Mouse (Mus musculus): Measurements from ENCODE around the gene Itih3. TPM values are rescaled to one million over a fixed set of nuclear protein-coding genes. Genes with fewer than 3 reads are reported as not detected.

The Itih3 gene
- total RNA-seq, 2 experiments from 2014 or later: not detected

DNA sequence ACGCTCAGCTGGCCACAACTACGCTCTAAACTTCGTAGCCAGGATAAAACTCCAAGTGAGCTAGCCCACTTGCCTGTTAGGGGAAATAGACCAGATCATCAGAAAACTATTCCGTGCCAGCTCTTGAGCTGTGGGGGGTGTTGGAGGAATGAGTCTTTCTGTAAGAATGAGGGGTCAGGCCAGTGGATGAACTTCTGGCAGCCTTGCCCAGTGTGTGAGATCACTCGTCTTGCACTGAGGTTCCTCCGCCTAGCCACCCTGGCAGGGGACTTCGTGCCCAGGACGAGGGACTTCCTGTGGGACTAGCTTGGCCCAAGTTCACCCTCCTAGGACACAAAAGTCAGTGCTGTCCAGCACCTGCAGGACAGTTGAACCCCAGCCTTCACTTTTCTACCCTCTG, 19.3 kb downstream of the Itih3 start:
- no peak for ATAC-seq (replicated peaks; ENCODE audit: poor library complexity, severe bottlenecking)

DNA sequence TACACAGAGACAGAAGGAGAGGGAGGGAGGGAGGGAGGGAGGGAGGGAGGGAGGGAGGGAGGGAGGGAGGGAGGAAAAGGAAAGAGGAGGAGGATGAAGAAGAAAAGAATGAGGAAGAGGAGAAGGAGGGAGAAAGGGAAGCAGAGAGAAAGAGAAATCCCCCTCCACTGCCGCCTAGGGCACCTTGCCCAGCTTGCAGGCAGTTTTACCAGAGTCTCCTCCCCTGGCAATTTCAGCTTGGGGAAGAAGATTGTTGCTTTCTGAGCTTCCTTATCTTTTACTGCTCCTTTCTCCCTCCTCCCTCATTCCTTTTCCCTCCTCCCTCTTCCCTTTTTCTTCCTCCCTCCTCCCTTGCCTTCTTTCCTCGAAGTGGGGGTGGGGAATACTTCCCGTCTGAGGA, 20.5 kb downstream of the Itih3 start:
- no peak for ATAC-seq (replicated peaks; ENCODE audit: poor library complexity, severe bottlenecking)

DNA sequence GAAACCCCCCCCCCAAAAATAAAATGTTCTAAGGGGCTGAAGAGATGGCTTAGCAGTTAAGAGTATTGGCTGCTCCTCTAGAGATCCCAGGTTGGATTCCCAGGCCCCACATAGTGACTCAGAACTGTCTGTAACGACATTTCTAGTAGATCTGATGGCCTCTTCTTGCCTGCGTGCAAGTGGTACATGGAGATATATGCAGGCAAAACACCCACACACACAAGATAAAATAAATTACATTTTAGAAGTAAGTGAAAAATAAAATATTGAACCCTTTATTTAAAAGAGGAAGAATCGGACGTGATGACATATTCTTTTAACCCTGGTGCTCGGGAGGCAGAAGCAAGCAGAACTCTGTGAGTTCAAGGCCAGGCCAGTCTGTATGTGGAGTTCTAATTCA, 20.9 kb downstream of the Itih3 start:
- no peak for ATAC-seq (replicated peaks; ENCODE audit: poor library complexity, severe bottlenecking)

DNA sequence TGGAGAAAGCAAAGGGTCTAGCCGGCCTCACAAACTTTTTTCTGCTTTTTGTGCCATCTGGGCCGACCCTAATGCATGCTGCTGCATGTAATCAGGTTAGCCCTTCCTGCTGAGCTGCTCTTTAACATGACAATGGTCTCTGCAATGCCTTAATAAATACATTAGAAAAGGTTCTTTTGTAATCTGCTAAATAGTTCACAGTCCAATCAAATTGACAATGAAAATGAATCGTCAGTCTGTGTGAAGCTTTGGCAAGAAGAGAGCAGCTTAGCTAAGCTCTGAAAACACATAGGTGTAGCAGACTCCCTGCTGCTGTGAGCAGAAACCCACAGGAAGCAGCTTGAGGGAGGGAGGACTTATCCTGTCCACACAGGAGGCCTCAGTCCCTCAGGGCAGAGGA, 23.6 kb downstream of the Itih3 start:
- ATAC-seq (replicated peaks; ENCODE audit: poor library complexity, severe bottlenecking): no peak

DNA sequence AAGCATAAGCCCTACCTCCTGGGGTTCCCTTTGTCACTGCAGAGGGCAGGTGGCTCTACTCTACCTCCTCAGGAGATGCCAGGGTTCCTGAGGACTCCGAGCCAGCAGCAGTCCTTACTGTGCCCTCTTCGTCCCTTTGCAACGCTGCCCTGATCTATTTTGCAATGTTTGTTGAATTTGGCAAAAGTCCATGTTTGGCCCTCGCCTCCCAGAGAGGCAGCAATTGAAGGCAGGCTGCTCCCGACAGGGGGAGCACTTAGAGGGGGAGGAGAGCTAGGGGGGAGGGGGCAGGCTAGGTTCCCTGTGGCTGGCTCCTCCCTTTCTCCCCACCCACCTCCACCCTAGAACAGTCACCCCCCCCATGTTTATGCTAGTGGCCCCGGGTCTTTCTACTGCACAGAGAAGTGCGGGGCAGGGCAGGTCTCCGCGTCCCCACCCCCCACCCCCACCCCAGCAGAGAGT, 35.3 kb downstream of the Itih3 start:
- peak; percentile 72 for ATAC-seq (replicated peaks; ENCODE audit: poor library complexity, severe bottlenecking)

DNA sequence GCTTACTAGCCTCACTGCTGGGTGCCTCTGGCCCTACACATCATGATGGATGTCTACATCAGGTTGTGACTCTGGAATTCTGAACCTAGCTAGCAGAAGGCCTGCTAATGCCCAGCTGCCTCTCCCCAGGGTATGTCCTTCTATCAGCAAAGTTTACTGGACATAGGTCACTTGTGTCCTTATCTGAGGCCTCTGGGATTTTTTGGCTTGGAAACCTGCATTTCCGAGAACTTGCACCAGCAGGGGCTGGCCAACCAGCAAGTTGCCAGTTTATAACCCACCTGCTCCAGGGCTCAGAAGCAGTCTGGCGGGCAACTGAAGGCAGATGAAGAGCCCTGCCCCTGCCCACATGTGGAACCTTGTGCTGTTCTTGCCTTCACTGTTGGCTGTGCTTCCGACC, 37.4 kb downstream of the Itih3 start, which contains the start of gene Itih4:
Gene Itih4, plus strand, starts transcription at position 273 of the 400 bp plus-strand sequence.
- ATAC-seq (replicated peaks; ENCODE audit: poor library complexity, severe bottlenecking): no peak

DNA sequence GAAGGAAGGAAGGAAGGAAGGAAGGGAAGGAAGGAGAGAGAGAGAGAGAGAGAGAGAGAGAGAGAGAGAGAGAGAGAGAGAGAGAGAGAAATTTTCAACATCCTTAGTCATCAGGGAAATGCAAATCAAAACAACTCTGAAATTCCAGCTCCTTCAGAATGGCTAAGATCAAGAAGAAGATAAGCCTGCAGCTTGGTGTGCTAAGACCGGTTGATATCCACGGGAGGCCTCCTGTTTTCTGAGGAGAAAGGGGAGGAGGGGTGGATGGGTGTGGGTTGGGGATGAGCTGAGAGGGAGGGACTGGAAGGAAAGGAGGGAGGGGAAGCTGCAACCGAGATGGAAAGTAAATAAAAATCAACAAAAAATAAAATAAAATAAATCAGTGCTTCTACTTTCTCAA, 38.3 kb downstream of the Itih3 start:
- ATAC-seq (replicated peaks; ENCODE audit: poor library complexity, severe bottlenecking): no peak

DNA sequence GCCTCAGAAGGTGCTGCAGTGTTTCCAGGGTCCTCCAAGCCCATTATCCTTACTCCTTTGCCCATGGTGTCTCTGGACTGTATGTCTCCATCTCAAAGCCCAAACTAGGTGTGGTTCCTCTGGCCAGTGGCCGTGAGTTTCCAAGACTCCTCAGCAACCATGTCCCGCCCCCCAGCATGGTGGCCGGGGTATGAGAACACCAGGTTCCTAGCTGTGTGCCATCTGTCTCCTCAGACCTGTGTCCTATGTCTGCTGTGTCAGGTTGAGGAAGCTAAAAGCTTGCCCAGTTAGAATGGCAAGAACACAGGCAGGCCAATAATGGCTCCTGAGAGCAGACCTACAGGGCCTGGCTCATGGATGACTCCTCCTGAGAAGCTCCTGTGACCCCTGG, 41.8 kb downstream of the Itih3 start:
- no peak for ATAC-seq (replicated peaks; ENCODE audit: poor library complexity, severe bottlenecking)

DNA sequence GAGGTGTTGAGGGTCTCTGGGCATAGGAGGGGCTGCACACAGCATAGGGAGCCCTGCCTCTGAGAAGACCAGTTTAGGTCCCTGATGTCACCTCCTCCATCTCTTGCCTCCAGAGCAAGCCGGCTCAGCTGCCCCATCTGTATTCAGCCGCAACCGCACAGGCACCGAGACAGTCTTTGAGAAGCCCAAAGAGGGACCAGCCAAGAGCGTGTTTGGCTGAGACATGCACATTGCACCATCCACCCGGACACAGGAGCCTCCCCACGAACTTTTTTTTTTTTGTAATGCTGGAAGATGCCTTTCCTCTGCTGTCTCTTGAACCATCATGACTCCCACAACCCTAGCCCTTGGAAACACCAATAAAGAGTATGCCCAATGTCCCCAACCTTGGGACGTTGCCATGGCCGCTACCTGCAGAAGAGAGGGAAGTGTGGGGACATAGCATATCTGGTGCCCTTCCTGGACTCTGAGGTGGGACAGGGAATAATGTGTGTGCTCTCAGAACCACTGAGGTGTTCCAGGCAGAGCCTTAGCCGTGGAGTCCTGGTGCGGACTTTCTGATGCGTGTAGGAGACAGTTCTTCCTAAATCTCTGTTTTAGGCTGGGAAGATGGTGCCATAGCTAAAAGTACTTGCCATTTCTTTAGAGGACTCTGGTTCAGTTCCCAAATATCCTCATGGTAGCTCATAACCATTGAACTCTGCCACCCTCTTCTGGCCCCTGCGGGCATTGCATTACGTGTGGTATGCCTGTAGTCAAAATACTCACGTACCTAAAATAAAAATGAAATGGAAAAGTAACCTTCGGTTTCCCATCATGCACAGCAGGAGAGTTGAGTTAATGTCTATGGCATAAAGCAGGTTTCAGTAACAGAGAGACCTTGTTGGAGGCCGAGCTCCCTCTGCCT, 42.5 kb downstream of the Itih3 start:
- ATAC-seq (replicated peaks; ENCODE audit: poor library complexity, severe bottlenecking): peak; percentile 51; the same call in 1 of the 2 replicates

DNA sequence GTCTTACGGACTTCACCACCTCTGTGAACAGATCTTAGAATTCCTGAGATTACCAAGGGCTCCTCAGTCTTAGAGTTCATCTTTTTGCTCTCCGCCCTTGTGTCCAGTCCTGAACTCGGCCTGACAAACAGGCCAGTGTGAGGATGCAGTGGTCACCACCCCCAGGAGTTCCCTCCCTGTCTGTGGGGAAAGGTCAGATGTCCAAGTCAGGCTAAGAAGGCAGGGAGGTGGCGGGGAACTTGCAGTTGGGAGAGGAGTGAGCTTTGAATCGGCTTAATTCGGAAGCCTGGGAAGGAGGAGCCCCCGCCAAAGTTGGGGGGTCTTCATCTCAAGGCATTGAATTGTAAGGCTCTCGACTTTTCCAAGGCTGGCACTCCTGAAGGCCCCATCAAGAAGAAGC, 43.3 kb downstream of the Itih3 start:
- ATAC-seq (replicated peaks; ENCODE audit: poor library complexity, severe bottlenecking): no peak

DNA sequence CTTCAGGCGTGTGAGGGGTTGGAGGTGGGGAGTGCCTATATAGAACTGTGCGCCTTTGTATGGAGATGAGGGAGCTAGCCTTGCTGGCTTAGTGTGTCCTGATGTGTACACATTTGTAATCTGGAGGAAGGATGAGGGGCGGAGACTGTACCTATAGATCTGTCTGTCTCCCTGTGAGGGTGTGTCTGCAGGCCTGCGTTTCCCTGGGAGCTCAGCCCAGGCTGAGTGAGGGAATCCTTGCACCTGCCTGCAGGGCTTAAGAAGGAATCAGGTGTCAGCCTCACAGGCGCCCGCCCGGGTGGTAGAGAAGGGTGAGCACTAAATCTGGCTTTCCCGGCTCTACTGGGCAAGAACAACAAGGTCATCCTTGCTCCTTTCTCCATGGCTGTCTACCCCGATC, 43.8 kb downstream of the Itih3 start:
- no peak for ATAC-seq (replicated peaks; ENCODE audit: poor library complexity, severe bottlenecking)

DNA sequence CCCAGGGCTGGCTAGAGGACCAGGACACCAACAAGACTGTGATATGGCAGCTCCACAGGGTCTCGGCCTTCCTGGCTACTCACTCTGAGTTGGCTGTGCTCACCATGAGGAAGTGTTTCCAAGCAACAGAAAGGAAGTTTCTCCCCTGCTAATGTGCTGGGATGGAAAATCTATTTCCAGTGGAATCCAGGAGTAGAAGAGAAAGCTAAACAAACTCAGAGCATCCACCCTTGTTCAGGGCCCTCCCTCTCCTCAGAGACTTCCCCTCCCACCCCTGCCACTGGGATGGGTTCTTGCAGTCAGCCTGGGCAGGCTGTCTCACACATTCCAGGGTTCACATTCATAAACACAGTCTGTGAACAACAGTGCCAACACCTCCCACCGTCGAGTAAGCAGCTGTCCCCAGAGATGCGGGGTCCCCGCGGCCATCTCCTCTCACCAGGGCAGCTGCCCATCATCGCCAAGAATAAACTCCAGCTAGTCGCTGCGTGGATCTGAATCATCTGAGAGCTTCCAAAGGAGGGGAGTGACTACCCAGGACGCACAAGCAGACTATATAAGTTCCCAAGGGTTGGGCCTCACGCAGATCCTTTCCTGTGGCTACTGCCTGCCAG, 44.5 kb downstream of the Itih3 start, which contains the start of gene Mustn1:
Gene Mustn1, plus strand, starts transcription at position 243 of the 614 bp plus-strand sequence.
- no peak for ATAC-seq (replicated peaks; ENCODE audit: poor library complexity, severe bottlenecking)

DNA sequence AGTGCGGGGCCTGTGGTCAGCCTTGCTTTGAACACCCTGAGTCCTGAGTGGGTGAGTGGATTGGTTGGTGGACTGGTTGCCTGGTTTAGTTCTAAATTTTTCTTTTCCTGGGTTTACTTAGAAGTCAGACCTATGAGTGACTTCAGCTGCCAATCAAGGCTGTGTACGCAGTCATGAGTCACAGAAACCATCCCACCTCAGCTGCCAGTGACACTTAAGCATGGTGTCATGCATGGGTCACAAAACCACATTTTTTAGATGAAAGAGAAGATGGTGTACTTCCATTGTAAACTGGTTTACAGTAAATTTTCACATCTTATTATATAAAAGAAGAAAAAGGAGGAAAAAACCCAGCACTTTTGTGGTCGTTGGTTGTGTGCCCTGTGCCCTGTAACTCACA, 45.7 kb downstream of the Itih3 start:
- no peak for ATAC-seq (replicated peaks; ENCODE audit: poor library complexity, severe bottlenecking)

DNA sequence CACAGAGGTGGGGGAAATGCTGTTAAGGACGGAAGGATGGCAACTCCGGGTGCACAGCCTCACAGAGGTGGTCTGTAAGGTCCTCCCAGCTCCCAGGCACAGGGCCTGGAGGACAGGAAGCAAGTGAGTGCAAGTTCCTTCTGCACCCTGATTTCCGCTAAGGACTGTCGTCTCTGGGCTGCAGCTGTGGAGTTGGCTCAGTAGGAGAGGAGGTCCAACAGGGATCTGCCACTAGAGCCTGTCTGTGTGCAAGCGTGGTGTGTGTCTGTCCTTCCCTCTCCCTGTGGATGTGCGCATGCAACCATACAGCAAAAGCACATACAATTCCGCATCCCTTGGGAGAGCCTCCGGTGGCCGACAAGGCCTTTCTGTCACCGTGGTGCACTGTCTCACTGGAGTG, 47.1 kb downstream of the Itih3 start:
- ATAC-seq (replicated peaks; ENCODE audit: poor library complexity, severe bottlenecking): 0 out of 2 replicates have a peak, but pooled peaks have one; percentile 5

DNA sequence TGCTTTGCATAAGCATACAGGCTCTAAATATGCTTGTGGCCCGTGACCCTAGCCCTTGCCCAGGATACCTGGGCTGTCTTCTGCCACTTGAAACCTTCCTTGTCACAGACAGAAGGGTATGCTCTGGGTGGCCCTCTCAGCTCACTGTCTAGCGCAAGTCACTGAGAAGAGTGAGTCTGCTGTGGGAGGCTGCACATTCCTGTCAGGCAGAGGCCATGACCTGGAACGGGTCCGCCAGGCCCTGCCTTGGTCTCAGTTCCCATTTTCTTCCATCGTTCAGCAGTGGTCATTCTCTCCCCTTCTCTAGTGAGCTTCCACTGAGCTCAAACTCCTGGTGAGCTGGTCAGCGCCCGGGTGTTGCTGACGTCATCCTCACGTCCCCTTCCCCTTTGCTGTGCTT, 47.6 kb downstream of the Itih3 start:
- ATAC-seq (replicated peaks; ENCODE audit: poor library complexity, severe bottlenecking): peak; percentile 46

DNA sequence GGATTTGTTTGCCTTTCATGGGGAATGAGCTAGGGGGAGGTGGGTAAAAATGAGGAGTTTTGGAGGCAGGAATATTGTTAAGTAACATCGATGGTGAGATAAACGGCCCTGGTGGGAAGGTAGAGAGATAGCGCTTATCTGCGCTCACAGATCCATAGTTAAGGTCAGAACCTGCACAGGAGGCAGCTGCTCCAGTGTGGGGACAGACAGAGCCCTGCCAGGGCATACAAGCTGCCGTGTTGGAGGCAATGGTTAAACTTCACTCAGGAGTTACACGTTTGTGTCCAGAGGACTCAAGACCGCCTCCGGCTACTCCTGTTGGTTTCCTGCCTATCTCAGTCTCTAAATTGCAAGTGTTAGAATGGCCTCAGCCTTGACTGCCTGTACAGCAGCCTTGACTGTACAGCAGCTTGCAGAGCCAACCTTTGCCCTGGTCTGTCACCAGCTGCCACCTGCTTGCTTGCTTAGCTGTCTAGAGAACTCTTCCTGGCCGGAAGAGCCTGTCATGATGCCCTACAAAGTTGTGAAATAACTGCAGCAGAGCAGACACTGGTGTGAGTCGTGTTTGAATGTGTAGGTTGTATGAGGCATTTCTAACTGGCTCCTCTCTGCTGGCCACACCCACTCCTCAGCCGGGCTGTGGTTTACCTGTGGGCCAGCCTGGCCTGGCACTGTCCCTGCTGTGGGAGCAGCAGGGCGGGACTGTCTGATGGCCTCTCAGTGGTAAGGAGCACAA, 48.3 kb downstream of the Itih3 start:
- ATAC-seq (replicated peaks; ENCODE audit: poor library complexity, severe bottlenecking): peak; percentile 79

DNA sequence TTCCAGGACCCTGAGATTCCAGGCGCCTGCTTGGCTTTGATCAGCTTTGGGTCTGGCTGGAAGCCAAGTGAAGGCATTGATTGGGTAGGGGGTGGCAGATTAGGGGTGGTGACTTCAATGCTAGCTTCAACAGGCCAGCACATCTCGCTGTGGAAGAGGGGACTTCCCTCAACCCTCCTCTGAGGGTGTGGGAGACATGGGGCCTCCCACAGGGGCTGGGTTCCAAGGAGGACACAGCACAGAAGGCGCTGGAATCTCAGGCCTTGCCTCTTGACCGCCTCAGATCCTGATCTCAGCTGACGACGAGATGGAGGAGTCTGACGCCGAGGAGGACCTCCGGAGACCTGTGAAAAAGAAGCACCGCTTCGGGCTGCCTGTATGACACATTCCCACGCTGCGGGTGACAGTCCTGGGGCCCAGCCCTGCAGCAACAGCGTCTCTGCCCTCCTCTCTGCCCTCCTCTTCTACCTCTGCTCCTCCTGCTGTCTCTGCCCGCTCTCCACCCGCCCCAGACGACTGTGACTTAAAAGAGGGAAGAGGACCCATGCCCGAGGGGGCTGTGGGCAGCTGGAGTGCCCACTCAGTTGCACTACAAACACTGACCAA, 49.4 kb downstream of the Itih3 start:
- ATAC-seq (replicated peaks; ENCODE audit: poor library complexity, severe bottlenecking): no peak

DNA sequence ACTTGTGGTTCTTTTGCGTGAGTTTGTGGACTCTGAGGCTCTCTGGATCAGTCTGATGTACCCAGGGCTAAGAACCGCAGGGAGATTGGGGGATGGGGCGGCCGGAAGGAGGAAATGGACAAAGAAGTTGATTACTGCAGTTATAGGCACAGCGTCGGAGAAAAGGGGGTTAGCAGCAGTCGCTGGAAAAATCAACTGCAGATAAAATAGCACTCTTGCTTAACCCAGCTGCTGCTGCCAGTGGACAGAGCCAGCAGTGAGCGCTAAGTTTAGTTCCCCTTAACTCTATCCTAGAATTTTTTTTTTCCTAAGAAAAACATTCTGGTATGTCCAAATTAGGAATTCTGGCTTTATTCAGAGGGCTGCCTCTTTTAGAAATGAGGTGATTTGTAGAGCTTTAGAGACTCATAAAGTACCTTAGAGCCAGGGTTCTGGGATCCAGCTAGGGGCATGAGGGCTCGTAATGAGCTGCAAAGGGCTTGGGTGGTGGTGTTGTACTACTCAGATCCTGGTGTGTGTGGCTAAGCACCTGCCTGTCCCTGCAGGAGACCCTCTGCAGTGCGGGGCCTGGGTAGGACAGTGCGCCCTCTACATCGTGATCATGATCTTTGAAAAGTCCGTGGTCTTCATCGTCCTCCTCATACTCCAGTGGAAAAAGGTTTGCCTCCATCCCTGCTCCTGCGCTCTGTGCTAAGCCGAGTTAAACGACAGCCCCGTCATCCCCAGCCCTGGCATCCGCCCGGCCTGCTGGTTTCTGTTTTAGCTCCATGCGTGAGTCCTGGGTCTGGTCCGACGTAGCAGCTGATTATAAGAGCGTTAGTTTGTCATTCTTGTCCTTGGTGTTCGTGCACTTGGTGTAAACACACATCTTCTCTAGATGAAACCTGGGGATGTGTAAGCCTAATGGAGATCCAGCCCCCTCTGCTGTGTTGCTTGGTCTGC, 53.1 kb downstream of the Itih3 start:
- peak; percentile 14 for ATAC-seq (replicated peaks; ENCODE audit: poor library complexity, severe bottlenecking)

DNA sequence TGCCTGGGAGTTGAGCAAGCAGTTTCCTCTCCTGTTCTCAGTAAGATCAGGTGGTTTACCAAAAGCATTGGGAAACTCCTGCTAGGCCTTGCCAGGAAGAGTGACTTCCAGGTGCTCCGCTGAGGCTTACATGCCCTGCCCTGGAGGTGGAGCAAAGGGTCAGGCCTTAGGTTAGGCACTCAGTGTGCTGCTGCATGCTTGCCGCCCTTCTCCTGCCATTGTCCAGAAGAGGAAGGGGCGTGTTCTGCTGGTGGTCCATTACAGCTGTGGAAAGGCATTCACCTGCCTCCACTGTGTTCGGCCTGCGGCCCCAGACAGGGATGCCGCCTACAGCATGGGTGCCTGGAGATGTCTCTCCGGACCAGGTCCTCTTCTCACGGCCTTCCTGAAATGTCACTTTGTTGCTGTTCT, 54.2 kb downstream of the Itih3 start:
- peak; percentile 60 for ATAC-seq (replicated peaks; ENCODE audit: poor library complexity, severe bottlenecking)
